In the genomic region with DNA sequence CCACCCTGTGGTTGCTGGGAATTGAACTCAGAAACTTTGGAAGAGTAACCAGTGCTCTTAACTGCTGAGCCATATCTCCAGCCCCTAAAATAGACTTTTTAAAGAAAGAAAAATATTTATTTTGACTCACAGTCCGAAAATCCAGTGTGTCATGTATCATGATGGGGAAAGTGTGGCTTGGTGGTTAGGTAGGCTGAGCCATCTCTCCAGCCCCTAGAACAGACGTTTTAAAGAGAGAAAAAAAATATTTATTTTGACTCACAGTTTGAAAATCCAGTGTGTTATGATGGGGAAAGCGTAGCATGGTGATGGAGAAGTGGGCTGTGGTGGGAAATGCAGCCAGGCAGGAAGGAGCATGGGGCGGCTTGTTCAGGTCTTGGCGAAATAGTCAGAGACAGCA, we compare ENCODE assay signal across 29 mouse cellular contexts.
"Had no signal": no experiment of that assay in that cellular context is flagged by ENCODE, and none has a peak within 500 bp of the region (broad histone marks: within the 10 kb centered on the region; RNA-seq: fewer than 3 reads in every experiment).

No protein-coding gene starts in this region.

- H3K9ac ChIP-seq: limb, embryonic 12.5 days; limb, embryonic 13.5 days; limb, embryonic 15.5 days; liver, embryonic 12.5 days; liver, embryonic 13.5 days; liver, embryonic 14.5 days; liver, embryonic 15.5 days; liver, postnatal 0 days; lung, embryonic 14.5 days; lung, embryonic 15.5 days; midbrain, embryonic 12.5 days; midbrain, embryonic 13.5 days; midbrain, embryonic 15.5 days; neural tube, embryonic 12.5 days; neural tube, embryonic 13.5 days had no signal

- DNase-seq: left cerebral cortex, postnatal 4 days; liver; liver, embryonic 13.5 days; liver, postnatal 0 days; lung, adult 18-20 months; lung, adult 2 months; lung, embryonic 14.5 days; lung, postnatal 10 days; lung, postnatal 14 days; lung, postnatal 36 days; lung, postnatal 4 days; midbrain, embryonic 14.5 days had no signal

- H3K4me1 ChIP-seq: liver, embryonic 12.5 days; liver, embryonic 13.5 days; liver, embryonic 15.5 days; megakaryocyte, embryonic 14.5 days had no signal

- H3K4me3 ChIP-seq: limb, embryonic 10.5 days; limb, embryonic 12.5 days; limb, embryonic 13.5 days; limb, embryonic 15.5 days; liver, embryonic 12.5 days; liver, embryonic 13.5 days; liver, embryonic 15.5 days; lung, embryonic 15.5 days; megakaryocyte, embryonic 14.5 days; midbrain, embryonic 10.5 days; midbrain, embryonic 12.5 days; midbrain, embryonic 13.5 days; midbrain, embryonic 15.5 days; myocyte; neural tube, embryonic 12.5 days; neural tube, embryonic 13.5 days had no signal

- H3K36me3 ChIP-seq: limb, embryonic 10.5 days; limb, embryonic 12.5 days; limb, embryonic 13.5 days; limb, embryonic 15.5 days; liver, embryonic 12.5 days; liver, embryonic 13.5 days; liver, embryonic 15.5 days; lung, embryonic 15.5 days; midbrain, embryonic 10.5 days; midbrain, embryonic 12.5 days; midbrain, embryonic 13.5 days; midbrain, embryonic 15.5 days; neural tube, embryonic 12.5 days; neural tube, embryonic 13.5 days had no signal

- H3K27me3 ChIP-seq: limb, embryonic 12.5 days; limb, embryonic 13.5 days; limb, embryonic 15.5 days; liver, embryonic 12.5 days; liver, embryonic 13.5 days; liver, embryonic 15.5 days; lung, embryonic 15.5 days; megakaryocyte, embryonic 14.5 days; midbrain, embryonic 12.5 days; midbrain, embryonic 13.5 days; midbrain, embryonic 15.5 days; neural tube, embryonic 12.5 days; neural tube, embryonic 13.5 days had no signal

- H3K27ac ChIP-seq: limb, embryonic 10.5 days; limb, embryonic 12.5 days; limb, embryonic 13.5 days; limb, embryonic 15.5 days; liver, embryonic 12.5 days; liver, embryonic 13.5 days; liver, embryonic 14.5 days; liver, embryonic 15.5 days; lung, embryonic 15.5 days; macrophage; midbrain, embryonic 10.5 days; midbrain, embryonic 12.5 days; midbrain, embryonic 13.5 days; midbrain, embryonic 15.5 days; neural tube, embryonic 12.5 days; neural tube, embryonic 13.5 days had no signal
